Mouse (Mus musculus) cortical plate, adult 2 months (tissue): Measurements from ENCODE around the gene Gm10337.
A peak's percentile ranks its signal among the peaks of the same experiment; 100 is the strongest.

Source experiments
- CTCF ChIP-seq: fragments of 200-500 bp; IDR thresholded peaks from 2 replicates; pipeline ENCODE4 v1.5.1; 2011; ENCODE audit warnings: mild to moderate bottlenecking, control low read depth, low read length; ENCODE audit not compliant: insufficient read depth; ENCODE audit errors: extremely low read depth
- POLR2A ChIP-seq: fragments of 200-500 bp; IDR thresholded peaks from 2 replicates; pipeline ENCODE4 v1.6.1; 2011; ENCODE audit warnings: mild to moderate bottlenecking, low read length, control low read depth; ENCODE audit not compliant: insufficient read depth; ENCODE audit errors: extremely low read depth

DNA sequence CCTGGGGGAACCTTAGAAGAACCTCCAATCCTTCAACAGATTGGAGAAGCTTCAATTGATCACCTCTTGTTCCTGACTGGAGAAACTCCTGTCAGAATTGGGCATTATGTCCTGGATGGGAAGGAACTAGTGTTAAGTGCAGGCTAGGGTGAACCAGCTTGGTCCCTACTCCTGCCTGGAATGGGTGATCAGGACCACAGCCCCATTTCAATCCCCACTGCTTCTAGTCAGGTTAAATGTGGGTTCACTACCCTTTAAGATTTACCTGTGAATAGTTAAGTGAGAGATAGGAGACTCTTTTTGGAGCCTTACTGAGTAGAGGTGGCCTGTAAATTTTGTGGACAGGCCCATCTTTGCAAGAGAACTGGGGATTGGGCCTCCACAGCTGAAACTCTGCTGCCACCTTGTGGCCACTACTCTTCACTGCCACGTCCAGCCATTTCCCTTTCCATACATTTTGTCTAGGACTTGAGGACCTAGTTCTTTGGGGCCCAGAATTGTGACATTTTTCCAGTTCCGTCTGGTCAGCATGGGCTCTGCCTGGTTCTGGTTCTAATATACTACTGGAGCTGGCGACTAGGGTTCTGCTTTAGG is 21.5 kb downstream of the Gm10337 start, which contains the start of gene Npff:
- TF ChIP-seq CTCF (peak; percentile 91), POLR2A (no peak)
